Mouse (Mus musculus): ENCODE data around the gene Ly6g6e. TPM values are rescaled to one million over a fixed set of nuclear protein-coding genes. Genes with fewer than 3 reads are reported as not detected.
"Not testable (repeated sequence)": the region's sequence is repeated elsewhere in the genome, so short reads cannot be mapped to it uniquely, and the experiment has no call there.

The Ly6g6e gene
- polyA plus RNA-seq, 1 experiment from 2014 or later: not detected

- Histone ChIP-seq H3K27me3 (no peaks in the 10 kb centered on the region), H3K4me2 (replicated peaks) (peak within 1 kb of the TSS; percentile 97), H3K4me3 (peak within 1 kb of the TSS; percentile 74), H3K9ac (peak within 1 kb of the TSS; percentile 88), H3K27ac (peak within 1 kb of the TSS; percentile 91), H3K36me3 (peaks cover 38% of the 10 kb centered on the region), H3K9me3 (replicated peaks) (no peaks in the 10 kb centered on the region), H3K4me1 (peaks cover 25% of the 10 kb centered on the region)
- peak; percentile 94 for ATAC-seq (ENCODE audit: low FRiP score)
- under 1% methylated on average over 50 of the region's 50 CpGs for WGBS
Observed at GRCm38 (mm10) chr17:35121143-35121799, 44.6 kb downstream of the Ly6g6e start, which contains the start of gene Gpank1. Gene Gpank1, plus strand, starts transcription at chr17:35121455.

GRCm38 (mm10) chr17:35121871-35122303 is 45.2 kb downstream of the Ly6g6e start, which contains the start of gene Csnk2b:
Gene Csnk2b, minus strand, starts transcription at chr17:35122053.
- WGBS: under 1% methylated on average over 19 of the region's 19 CpGs
- peak within 1 kb of the TSS; percentile 74 for H3K4me3 ChIP-seq
- no peaks in the 10 kb centered on the region for H3K27me3 ChIP-seq
- H3K9ac ChIP-seq: peak within 1 kb of the TSS; percentile 88
- H3K27ac ChIP-seq: peak within 1 kb of the TSS; percentile 91
- no peaks in the 10 kb centered on the region for H3K9me3 ChIP-seq (replicated peaks)
- ATAC-seq (ENCODE audit: low FRiP score): peak; percentile 17; the same call in 1 of the 2 replicates
- peaks cover 34% of the 10 kb centered on the region for H3K36me3 ChIP-seq
- H3K4me1 ChIP-seq: peaks cover 30% of the 10 kb centered on the region
- peak within 1 kb of the TSS; percentile 97 for H3K4me2 ChIP-seq (replicated peaks)

- H3K4me2 ChIP-seq (replicated peaks); H3K27ac ChIP-seq; H3K4me3 ChIP-seq; H3K9me3 ChIP-seq (replicated peaks); H3K9ac ChIP-seq; ATAC-seq (ENCODE audit: low FRiP score); H3K27me3 ChIP-seq: not testable (repeated sequence)
- Histone ChIP-seq H3K36me3 (peaks cover 27% of the 10 kb centered on the region), H3K4me1 (peaks cover 40% of the 10 kb centered on the region)
- 92% methylated on average over 9 of the region's 9 CpGs for WGBS
Observed at GRCm38 (mm10) chr17:35123287-35123686, 46.6 kb downstream of the Ly6g6e start.

- peaks cover 47% of the 10 kb centered on the region for H3K4me1 ChIP-seq
- ATAC-seq (ENCODE audit: low FRiP score): not testable (repeated sequence)
- WGBS: 90% methylated on average over 12 of the region's 12 CpGs
Observed at GRCm38 (mm10) chr17:35124261-35124896, 47.7 kb downstream of the Ly6g6e start.

GRCm38 (mm10) chr17:35125081-35125480 is 48.4 kb downstream of the Ly6g6e start:
- peaks cover 42% of the 10 kb centered on the region for H3K4me1 ChIP-seq
- no peaks in the 10 kb centered on the region for H3K9me3 ChIP-seq (replicated peaks)
- no peak overlapping the region for H3K4me2 ChIP-seq (replicated peaks)
- no peak overlapping the region for H3K4me3 ChIP-seq
- 95% methylated on average over 1 of the region's 1 CpGs for WGBS
- no peaks in the 10 kb centered on the region for H3K27me3 ChIP-seq
- ATAC-seq (ENCODE audit: low FRiP score): no peak
- H3K36me3 ChIP-seq: peaks cover 22% of the 10 kb centered on the region; the same call in 1 of the 2 replicates
- H3K27ac ChIP-seq: no peak overlapping the region
- H3K9ac ChIP-seq: no peak overlapping the region

More at GRCm38 (mm10) chr17:35124261-35124896, 47.7 kb downstream of the Ly6g6e start:
- not testable (repeated sequence) for H3K9ac ChIP-seq; H3K4me3 ChIP-seq; H3K4me2 ChIP-seq (replicated peaks); H3K27ac ChIP-seq; H3K27me3 ChIP-seq; H3K9me3 ChIP-seq (replicated peaks)
- peaks cover 22% of the 10 kb centered on the region; the same call in 1 of the 2 replicates for H3K36me3 ChIP-seq

- WGBS: 32% methylated on average over 6 of the region's 6 CpGs
Observed at GRCm38 (mm10) chr17:35125578-35125977, 48.9 kb downstream of the Ly6g6e start.

GRCm38 (mm10) chr17:35126206-35126611 is 49.5 kb downstream of the Ly6g6e start, which contains the start of gene D17H6S53E:
Gene D17H6S53E, plus strand, starts transcription at chr17:35126373.
- H3K27me3 ChIP-seq: no peaks in the 10 kb centered on the region
- peak within 1 kb of the TSS; percentile 62 for H3K4me2 ChIP-seq (replicated peaks)
- H3K4me3 ChIP-seq: peak within 1 kb of the TSS; percentile 56
- peak within 1 kb of the TSS; percentile 81 for H3K9ac ChIP-seq
- peak; percentile 39; the same call in 1 of the 2 replicates for ATAC-seq (ENCODE audit: low FRiP score)
- H3K36me3 ChIP-seq: peaks cover 22% of the 10 kb centered on the region; the same call in 1 of the 2 replicates
- no peaks in the 10 kb centered on the region for H3K9me3 ChIP-seq (replicated peaks)
- peak within 1 kb of the TSS; percentile 49 for H3K27ac ChIP-seq
- H3K4me1 ChIP-seq: peaks cover 36% of the 10 kb centered on the region
- under 1% methylated on average over 36 of the region's 36 CpGs for WGBS

More at GRCm38 (mm10) chr17:35125578-35125977, 48.9 kb downstream of the Ly6g6e start:
- H3K4me2 ChIP-seq (replicated peaks): peak overlapping the region; percentile 62
- H3K27ac ChIP-seq: no peak overlapping the region
- H3K9me3 ChIP-seq (replicated peaks): no peaks in the 10 kb centered on the region
- no peak for ATAC-seq (ENCODE audit: low FRiP score)
- peaks cover 22% of the 10 kb centered on the region; the same call in 1 of the 2 replicates for H3K36me3 ChIP-seq
- H3K4me3 ChIP-seq: peak overlapping the region; percentile 56
- no peaks in the 10 kb centered on the region for H3K27me3 ChIP-seq
- peaks cover 37% of the 10 kb centered on the region for H3K4me1 ChIP-seq
- peak overlapping the region; percentile 81; the same call in 1 of the 2 replicates for H3K9ac ChIP-seq

GRCm38 (mm10) chr17:35127017-35127416 is 50.3 kb downstream of the Ly6g6e start:
- H3K9ac ChIP-seq: peak overlapping the region; percentile 81; the same call in 1 of the 2 replicates
- ATAC-seq (ENCODE audit: low FRiP score): no peak
- 71% methylated on average over 13 of the region's 13 CpGs for WGBS
- peak overlapping the region; percentile 56 for H3K4me3 ChIP-seq
- peaks cover 36% of the 10 kb centered on the region for H3K4me1 ChIP-seq
- peak overlapping the region; percentile 62 for H3K4me2 ChIP-seq (replicated peaks)
- no peak overlapping the region for H3K27ac ChIP-seq
- no peaks in the 10 kb centered on the region for H3K9me3 ChIP-seq (replicated peaks)
- no peaks in the 10 kb centered on the region for H3K27me3 ChIP-seq
- H3K36me3 ChIP-seq: peaks cover 22% of the 10 kb centered on the region; the same call in 1 of the 2 replicates

Other genes starting within 250 kb of the Ly6g6e start
- gene Stk19, start 240.0 kb upstream of the Ly6g6e start, polyA plus RNA-seq (2016; fragmentation: Nextera tagmentation; extraction: Ambion mirVana): 25.0 and 26.7 TPM in 2 replicates
- 62.5 and 70.2 TPM in 2 replicates for gene Dxo, start 239.9 kb upstream of the Ly6g6e start, polyA plus RNA-seq (2016; fragmentation: Nextera tagmentation; extraction: Ambion mirVana)
- 64.9 and 65.8 TPM in 2 replicates for gene Skiv2l, start 226.7 kb upstream of the Ly6g6e start, polyA plus RNA-seq (2016; fragmentation: Nextera tagmentation; extraction: Ambion mirVana)
- gene Nelfe, start 226.5 kb upstream of the Ly6g6e start, polyA plus RNA-seq (2016; fragmentation: Nextera tagmentation; extraction: Ambion mirVana): 95.2 and 111 TPM in 2 replicates
- 2.2 TPM in 2 replicates for gene Cfb, start 214.4 kb upstream of the Ly6g6e start, polyA plus RNA-seq (2016; fragmentation: Nextera tagmentation; extraction: Ambion mirVana)
- 12.0 and 12.8 TPM in 2 replicates for gene Zbtb12, start 197.4 kb upstream of the Ly6g6e start, polyA plus RNA-seq (2016; fragmentation: Nextera tagmentation; extraction: Ambion mirVana)
- gene Gm20547, start 194.9 kb upstream of the Ly6g6e start, polyA plus RNA-seq (2016; fragmentation: Nextera tagmentation; extraction: Ambion mirVana): 0.10 and 0.29 TPM in 2 replicates
- gene C2, start 178.6 kb upstream of the Ly6g6e start, polyA plus RNA-seq (2016; fragmentation: Nextera tagmentation; extraction: Ambion mirVana): 1.4 and 2.6 TPM in 2 replicates
- 110 and 113 TPM in 2 replicates for gene Ehmt2, start 178.4 kb upstream of the Ly6g6e start, polyA plus RNA-seq (2016; fragmentation: Nextera tagmentation; extraction: Ambion mirVana)
- 0.13 and 0.15 TPM in 2 replicates for gene Slc44a4, start 162.4 kb upstream of the Ly6g6e start, polyA plus RNA-seq (2016; fragmentation: Nextera tagmentation; extraction: Ambion mirVana)
- 25.2 and 28.2 TPM in 2 replicates for gene Neu1, start 145.6 kb upstream of the Ly6g6e start, polyA plus RNA-seq (2016; fragmentation: Nextera tagmentation; extraction: Ambion mirVana)
- 0.08 and 0.25 TPM in 2 replicates for gene Hspa1b, start 117.7 kb upstream of the Ly6g6e start, polyA plus RNA-seq (2016; fragmentation: Nextera tagmentation; extraction: Ambion mirVana)
- 0.99 TPM in 1 of 2 replicates, not detected in the other for gene Gm20481, start 107.0 kb upstream of the Ly6g6e start, polyA plus RNA-seq (2016; fragmentation: Nextera tagmentation; extraction: Ambion mirVana)
- gene Hspa1a, start 104.7 kb upstream of the Ly6g6e start, polyA plus RNA-seq (2016; fragmentation: Nextera tagmentation; extraction: Ambion mirVana): 2.2 and 3.1 TPM in 2 replicates
- gene Hspa1l, start 104.2 kb upstream of the Ly6g6e start, polyA plus RNA-seq (2016; fragmentation: Nextera tagmentation; extraction: Ambion mirVana): 1.3 TPM in 2 replicates
- 128 and 158 TPM in 2 replicates for gene Lsm2, start 95.0 kb upstream of the Ly6g6e start, polyA plus RNA-seq (2016; fragmentation: Nextera tagmentation; extraction: Ambion mirVana)
- gene Vars, start 75.9 kb upstream of the Ly6g6e start, polyA plus RNA-seq (2016; fragmentation: Nextera tagmentation; extraction: Ambion mirVana): 109 and 110 TPM in 2 replicates
- gene Vwa7, start 60.3 kb upstream of the Ly6g6e start, polyA plus RNA-seq (2016; fragmentation: Nextera tagmentation; extraction: Ambion mirVana): 0.12 and 0.20 TPM in 2 replicates
- gene Sapcd1, start 48.9 kb upstream of the Ly6g6e start, polyA plus RNA-seq (2016; fragmentation: Nextera tagmentation; extraction: Ambion mirVana): 2.4 and 3.6 TPM in 2 replicates
- 3.0 and 3.1 TPM in 2 replicates for gene Msh5, start 30.2 kb upstream of the Ly6g6e start, polyA plus RNA-seq (2016; fragmentation: Nextera tagmentation; extraction: Ambion mirVana)
- 157 and 159 TPM in 2 replicates for gene Clic1, start 26.9 kb upstream of the Ly6g6e start, polyA plus RNA-seq (2016; fragmentation: Nextera tagmentation; extraction: Ambion mirVana)
- gene Ddah2, start 17.9 kb upstream of the Ly6g6e start, polyA plus RNA-seq (2016; fragmentation: Nextera tagmentation; extraction: Ambion mirVana): 512 and 517 TPM in 2 replicates
- not detected in 2 replicates for gene Ly6g6c, start 11.5 kb upstream of the Ly6g6e start, polyA plus RNA-seq (2016; fragmentation: Nextera tagmentation; extraction: Ambion mirVana)
- 0.46 and 0.52 TPM in 2 replicates for gene Mpig6b, start 10.7 kb upstream of the Ly6g6e start, polyA plus RNA-seq (2016; fragmentation: Nextera tagmentation; extraction: Ambion mirVana)
- gene Ly6g6d, start 1.2 kb downstream of the Ly6g6e start, polyA plus RNA-seq (2016; fragmentation: Nextera tagmentation; extraction: Ambion mirVana): 2.1 and 2.3 TPM in 2 replicates
- gene Ly6g6f, start 8.7 kb downstream of the Ly6g6e start, polyA plus RNA-seq (2016; fragmentation: Nextera tagmentation; extraction: Ambion mirVana): 0.47 and 0.62 TPM in 2 replicates
- 78.6 and 81.1 TPM in 2 replicates for gene Abhd16a, start 12.4 kb downstream of the Ly6g6e start, polyA plus RNA-seq (2016; fragmentation: Nextera tagmentation; extraction: Ambion mirVana)
- not detected in 2 replicates for gene Ly6g5c, start 31.4 kb downstream of the Ly6g6e start, polyA plus RNA-seq (2016; fragmentation: Nextera tagmentation; extraction: Ambion mirVana)
- 1.4 and 1.5 TPM in 2 replicates for gene Ly6g5b, start 38.5 kb downstream of the Ly6g6e start, polyA plus RNA-seq (2016; fragmentation: Nextera tagmentation; extraction: Ambion mirVana)
- 19.8 and 20.8 TPM in 2 replicates for gene Gpank1, start 44.6 kb downstream of the Ly6g6e start, polyA plus RNA-seq (2016; fragmentation: Nextera tagmentation; extraction: Ambion mirVana)
- 237 and 276 TPM in 2 replicates for gene Csnk2b, start 45.2 kb downstream of the Ly6g6e start, polyA plus RNA-seq (2016; fragmentation: Nextera tagmentation; extraction: Ambion mirVana)
- gene D17H6S53E, start 49.5 kb downstream of the Ly6g6e start, polyA plus RNA-seq (2016; fragmentation: Nextera tagmentation; extraction: Ambion mirVana): 7.3 and 7.7 TPM in 2 replicates
- gene Apom, start 55.1 kb downstream of the Ly6g6e start, polyA plus RNA-seq (2016; fragmentation: Nextera tagmentation; extraction: Ambion mirVana): 0.39 TPM in 1 of 2 replicates, not detected in the other
- 87.9 and 88.3 TPM in 2 replicates for gene Bag6, start 58.3 kb downstream of the Ly6g6e start, polyA plus RNA-seq (2016; fragmentation: Nextera tagmentation; extraction: Ambion mirVana)
- gene Prrc2a, start 88.0 kb downstream of the Ly6g6e start, polyA plus RNA-seq (2016; fragmentation: Nextera tagmentation; extraction: Ambion mirVana): 206 and 213 TPM in 2 replicates
- gene Aif1, start 99.2 kb downstream of the Ly6g6e start, polyA plus RNA-seq (2016; fragmentation: Nextera tagmentation; extraction: Ambion mirVana): 7.8 and 7.9 TPM in 2 replicates
- 6.1 and 6.9 TPM in 2 replicates for gene Lst1, start 111.5 kb downstream of the Ly6g6e start, polyA plus RNA-seq (2016; fragmentation: Nextera tagmentation; extraction: Ambion mirVana)
- 0.54 and 0.81 TPM in 2 replicates for gene Ltb, start 117.5 kb downstream of the Ly6g6e start, polyA plus RNA-seq (2016; fragmentation: Nextera tagmentation; extraction: Ambion mirVana)
- gene Tnf, start 125.1 kb downstream of the Ly6g6e start, polyA plus RNA-seq (2016; fragmentation: Nextera tagmentation; extraction: Ambion mirVana): 0.14 TPM in 1 of 2 replicates, not detected in the other
- gene Lta, start 128.4 kb downstream of the Ly6g6e start, polyA plus RNA-seq (2016; fragmentation: Nextera tagmentation; extraction: Ambion mirVana): not detected in 2 replicates
- 0.62 TPM in 1 of 2 replicates, not detected in the other for gene Gm16181, start 143.9 kb downstream of the Ly6g6e start, polyA plus RNA-seq (2016; fragmentation: Nextera tagmentation; extraction: Ambion mirVana)
- 21.1 and 23.0 TPM in 2 replicates for gene Atp6v1g2, start 156.8 kb downstream of the Ly6g6e start, polyA plus RNA-seq (2016; fragmentation: Nextera tagmentation; extraction: Ambion mirVana)
- gene Nfkbil1, start 158.9 kb downstream of the Ly6g6e start, polyA plus RNA-seq (2016; fragmentation: Nextera tagmentation; extraction: Ambion mirVana): 12.1 and 12.2 TPM in 2 replicates
- gene Ddx39b, start 164.8 kb downstream of the Ly6g6e start, polyA plus RNA-seq (2016; fragmentation: Nextera tagmentation; extraction: Ambion mirVana): 480 and 488 TPM in 2 replicates
- 38.6 and 46.0 TPM in 2 replicates for gene H2-D1, start 185.8 kb downstream of the Ly6g6e start, polyA plus RNA-seq (2016; fragmentation: Nextera tagmentation; extraction: Ambion mirVana)
- 0.12 TPM in 1 of 2 replicates, not detected in the other for gene H2-Q1, start 243.5 kb downstream of the Ly6g6e start, polyA plus RNA-seq (2016; fragmentation: Nextera tagmentation; extraction: Ambion mirVana)

Data from hindbrain, embryonic 12.5 days (tissue).